Mouse (Mus musculus): ENCODE results near the gene Prune2. TPM values are rescaled to one million over a fixed set of nuclear protein-coding genes. Genes with fewer than 3 reads are reported as not detected.
A peak's percentile ranks its signal among the peaks of the same experiment; 100 is the strongest.
"Not testable (repeated sequence)": the region's sequence is repeated elsewhere in the genome, so short reads cannot be mapped to it uniquely, and the experiment has no call there.

Prune2 gene
- polyA plus RNA-seq, 1 experiment, result 1.6 TPM

GRCm38 (mm10) chr19:17160231-17160630, 204.3 kb downstream of the Prune2 start:
- WGBS, result 79% methylated on average over 2 of the region's 2 CpGs

GRCm38 (mm10) chr19:17163511-17163953, 207.6 kb downstream of the Prune2 start:
- WGBS, result 8% methylated on average over 13 of the region's 13 CpGs
- DNase-seq (ENCODE audit: low read depth, low spot score), result peak; percentile 32

More at GRCm38 (mm10) chr19:17160231-17160630, 204.3 kb downstream of the Prune2 start:
- DNase-seq (ENCODE audit: low read depth, low spot score), result no peak

- DNase-seq (ENCODE audit: low read depth, low spot score), result no peak
Observed at GRCm38 (mm10) chr19:17166288-17166687, 210.4 kb downstream of the Prune2 start.

GRCm38 (mm10) chr19:17168186-17168585, 212.3 kb downstream of the Prune2 start:
- DNase-seq (ENCODE audit: low read depth, low spot score), result no peak
- WGBS, result 83% methylated on average over 9 of the region's 9 CpGs

More at GRCm38 (mm10) chr19:17166288-17166687, 210.4 kb downstream of the Prune2 start:
- 57% methylated on average over 7 of the region's 7 CpGs for WGBS

GRCm38 (mm10) chr19:17169746-17170145, 213.8 kb downstream of the Prune2 start:
- WGBS, result 65% methylated on average over 10 of the region's 10 CpGs
- DNase-seq (ENCODE audit: low read depth, low spot score), result no peak

GRCm38 (mm10) chr19:17174501-17174900, 218.6 kb downstream of the Prune2 start:
- WGBS, result 92% methylated on average over 2 of the region's 2 CpGs

GRCm38 (mm10) chr19:17180506-17180905, 224.6 kb downstream of the Prune2 start:
- DNase-seq (ENCODE audit: low read depth, low spot score), result no peak
- WGBS, result 27% methylated on average over 4 of the region's 4 CpGs

More at GRCm38 (mm10) chr19:17174501-17174900, 218.6 kb downstream of the Prune2 start:
- DNase-seq (ENCODE audit: low read depth, low spot score), result not testable (repeated sequence)

- 61% methylated on average over 5 of the region's 5 CpGs for WGBS
- no peak for DNase-seq (ENCODE audit: low read depth, low spot score)
Observed at GRCm38 (mm10) chr19:17194730-17195129, 238.8 kb downstream of the Prune2 start.

- WGBS, result 53% methylated on average over 8 of the region's 8 CpGs
- DNase-seq (ENCODE audit: low read depth, low spot score), result no peak
Observed at GRCm38 (mm10) chr19:17199059-17199458, 243.1 kb downstream of the Prune2 start.

- DNase-seq (ENCODE audit: low read depth, low spot score), result no peak
- 59% methylated on average over 7 of the region's 7 CpGs for WGBS
Observed at GRCm38 (mm10) chr19:17207141-17207540, 251.2 kb downstream of the Prune2 start.

- 79% methylated on average over 3 of the region's 3 CpGs for WGBS
- DNase-seq (ENCODE audit: low read depth, low spot score), result no peak
Observed at GRCm38 (mm10) chr19:17210541-17210940, 254.6 kb downstream of the Prune2 start.

- no peak for DNase-seq (ENCODE audit: low read depth, low spot score)
- 76% methylated on average over 13 of the region's 13 CpGs for WGBS
Observed at GRCm38 (mm10) chr19:17214896-17215520, 259.1 kb downstream of the Prune2 start.

- 68% methylated on average over 3 of the region's 3 CpGs for WGBS
- DNase-seq (ENCODE audit: low read depth, low spot score), result no peak
Observed at GRCm38 (mm10) chr19:17218195-17218594, 262.3 kb downstream of the Prune2 start.

GRCm38 (mm10) chr19:17223801-17224200, 267.9 kb downstream of the Prune2 start:
- WGBS, result 68% methylated on average over 4 of the region's 4 CpGs
- DNase-seq (ENCODE audit: low read depth, low spot score), result no peak

- WGBS, result 58% methylated on average over 5 of the region's 5 CpGs
- no peak for DNase-seq (ENCODE audit: low read depth, low spot score)
Observed at GRCm38 (mm10) chr19:17225570-17226083, 269.7 kb downstream of the Prune2 start.

GRCm38 (mm10) chr19:17226096-17226495, 270.2 kb downstream of the Prune2 start:
- DNase-seq (ENCODE audit: low read depth, low spot score), result no peak
- 85% methylated on average over 8 of the region's 8 CpGs for WGBS

GRCm38 (mm10) chr19:17230013-17230412, 274.1 kb downstream of the Prune2 start:
- WGBS, result 50% methylated on average over 1 of the region's 1 CpGs

GRCm38 (mm10) chr19:17238471-17238870, 282.6 kb downstream of the Prune2 start:
- WGBS, result 47% methylated on average over 3 of the region's 3 CpGs
- no peak for DNase-seq (ENCODE audit: low read depth, low spot score)

More at GRCm38 (mm10) chr19:17230013-17230412, 274.1 kb downstream of the Prune2 start:
- no peak for DNase-seq (ENCODE audit: low read depth, low spot score)

GRCm38 (mm10) chr19:17240170-17241077, 284.5 kb downstream of the Prune2 start:
- WGBS, result 81% methylated on average over 7 of the region's 7 CpGs
- no peak for DNase-seq (ENCODE audit: low read depth, low spot score)

- no peak for DNase-seq (ENCODE audit: low read depth, low spot score)
- 68% methylated on average over 1 of the region's 1 CpGs for WGBS
Observed at GRCm38 (mm10) chr19:17241206-17241605, 285.3 kb downstream of the Prune2 start.

Data from large intestine, adult 2 months (tissue).